Mouse (Mus musculus) midbrain, embryonic 11.5 days (tissue): ENCODE data around the gene Psmd5. TPM values are rescaled to one million over a fixed set of nuclear protein-coding genes. Genes with fewer than 3 reads are reported as not detected.
A peak's percentile ranks its signal among the peaks of the same experiment; 100 is the strongest.
"Not testable (repeated sequence)": the region's sequence is repeated elsewhere in the genome, so short reads cannot be mapped to it uniquely, and the experiment has no call there.

Experiments
- ATAC-seq: fragments of 200-750 bp; cut with Nextera tagmentation; 2 replicates; pipeline ENCODE4 v1.8.0; 2017; ENCODE audit warnings: moderate TSS enrichment, moderate library complexity; ENCODE audit not compliant: low FRiP score
- DNase-seq: peaks from one replicate; pipeline ENCODE4 v3.0.0; 2015; ENCODE audit warnings: low spot score; ENCODE audit errors: missing footprints
- H3K27ac ChIP-seq: fragments of 300-500 bp; sonication (generic); 2 replicates; pipeline ENCODE4 v1.5.1; 2014; ENCODE audit warnings: low read depth, low read length
- H3K27me3 ChIP-seq: fragments of 300-500 bp; sonication (generic); 2 replicates; pipeline ENCODE4 v1.6.1; 2014; ENCODE audit warnings: mild to moderate bottlenecking, low read length, moderate library complexity, mixed read lengths; ENCODE audit not compliant: control insufficient read depth, insufficient read depth
- H3K36me3 ChIP-seq: fragments of 300-500 bp; sonication (generic); 2 replicates; pipeline ENCODE4 v1.6.1; 2014; ENCODE audit warnings: mild to moderate bottlenecking, low read length, moderate library complexity, mixed read lengths; ENCODE audit not compliant: control insufficient read depth, insufficient read depth
- H3K4me1 ChIP-seq: fragments of 300-500 bp; sonication (generic); 2 replicates; pipeline ENCODE4 v1.6.1; 2014; ENCODE audit warnings: low read length; ENCODE audit not compliant: control insufficient read depth, insufficient read depth
- H3K4me2 ChIP-seq: fragments of 300-500 bp; sonication (generic); 2 replicates; pipeline ENCODE4 v1.6.1; 2014; ENCODE audit warnings: mild to moderate bottlenecking, moderate library complexity
- H3K4me3 ChIP-seq: fragments of 300-500 bp; sonication (generic); 2 replicates; pipeline ENCODE4 v1.5.1; 2014; ENCODE audit warnings: low read depth, low read length
- H3K9ac ChIP-seq: fragments of 300-500 bp; sonication (generic); 2 replicates; pipeline ENCODE4 v1.6.1; 2014; ENCODE audit warnings: low read length
- H3K9me3 ChIP-seq: fragments of 300-500 bp; sonication (generic); 2 replicates; pipeline ENCODE4 v1.6.1; 2016; ENCODE audit warnings: low read length; ENCODE audit not compliant: control insufficient read depth
- WGBS: fragments of 180-500 bp; shearing (Covaris S2); extraction: QIAGEN DNeasy Blood & Tissue Kit; methylation state at CpG from one replicate; pipeline ENCODE4 v1.1.7; 2014; 5-methylcytosine and 5-hydroxymethylcytosine counted together
- polyA plus RNA-seq: library from polyadenylated mRNA; unstranded; fragments of >200 nt; fragmentation: Nextera tagmentation; extraction: Ambion mirVana; gene quantifications from 2 replicates; pipeline ENCODE4 v1.2.1, GENCODE M21; 2014

The Psmd5 gene
- polyA plus RNA-seq, 1 experiment from 2014 or later = 122 TPM

DNA sequence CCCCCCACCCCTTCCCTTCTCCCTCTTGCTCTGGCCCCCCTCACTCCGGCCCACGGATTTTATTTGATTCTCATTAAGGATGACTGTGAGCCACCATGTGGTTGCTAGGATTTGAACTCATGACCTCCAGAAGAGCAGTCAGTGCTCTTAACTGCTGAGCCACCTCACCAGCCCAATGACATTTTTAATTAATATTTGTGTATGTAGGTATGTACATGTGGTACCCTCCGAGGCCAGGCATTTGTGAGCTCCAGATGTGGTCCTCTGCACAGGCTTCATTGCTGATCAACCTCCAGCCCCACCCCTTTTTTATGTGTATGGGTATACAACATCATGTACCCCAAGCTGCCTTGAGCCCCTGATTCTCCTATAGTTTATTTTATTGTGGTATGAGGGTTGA lies 71.0 kb downstream of the Psmd5 start:
- Histone ChIP-seq H3K4me1 (peaks cover 11% of the 10 kb centered on the region), H3K4me3 (no peak overlapping the region), H3K27ac (no peak overlapping the region), H3K36me3 (no peaks in the 10 kb centered on the region), H3K9me3 (no peaks in the 10 kb centered on the region), H3K4me2 (peak overlapping the region; percentile 70; the same call in 1 of the 2 replicates), H3K27me3 (no peaks in the 10 kb centered on the region), H3K9ac (no peak overlapping the region)
- 83% methylated on average over 3 of the region's 3 CpGs for WGBS
- DNase-seq = no peak
- ATAC-seq = no peak

DNA sequence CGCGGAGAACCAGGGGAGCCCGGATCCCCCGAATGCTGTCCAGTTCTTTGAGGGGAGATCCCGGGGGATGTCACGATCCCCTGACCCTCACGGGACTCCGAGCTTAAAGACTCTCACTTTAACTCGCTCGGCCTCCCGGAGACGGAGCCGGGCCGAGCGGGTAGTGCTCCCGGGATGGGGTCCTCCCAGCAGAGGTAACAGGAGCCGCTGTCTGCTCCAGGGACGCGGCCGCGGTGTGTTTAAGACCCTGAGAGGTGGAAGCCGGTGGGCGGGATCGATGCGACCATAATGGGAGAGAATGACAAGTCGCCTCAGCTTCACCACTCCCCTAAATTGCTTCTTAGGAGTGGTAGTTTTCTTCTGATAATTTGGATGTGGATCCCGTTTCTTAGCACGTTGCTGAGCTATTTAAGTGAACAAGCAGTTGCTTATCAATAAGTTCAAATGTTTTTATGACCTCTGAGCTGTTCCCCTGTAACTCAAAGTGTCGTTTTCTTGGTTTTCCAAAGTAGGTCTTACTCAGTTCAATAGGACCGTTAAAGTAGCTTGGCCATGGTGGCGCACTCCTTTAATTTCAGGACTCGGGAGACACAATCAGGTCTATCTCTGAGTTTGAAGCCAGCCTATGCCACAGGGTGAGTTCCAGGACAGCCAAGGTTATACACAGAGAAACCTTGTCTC lies 72.1 kb downstream of the Psmd5 start:
- WGBS = under 1% methylated on average over 26 of the region's 32 CpGs

DNA sequence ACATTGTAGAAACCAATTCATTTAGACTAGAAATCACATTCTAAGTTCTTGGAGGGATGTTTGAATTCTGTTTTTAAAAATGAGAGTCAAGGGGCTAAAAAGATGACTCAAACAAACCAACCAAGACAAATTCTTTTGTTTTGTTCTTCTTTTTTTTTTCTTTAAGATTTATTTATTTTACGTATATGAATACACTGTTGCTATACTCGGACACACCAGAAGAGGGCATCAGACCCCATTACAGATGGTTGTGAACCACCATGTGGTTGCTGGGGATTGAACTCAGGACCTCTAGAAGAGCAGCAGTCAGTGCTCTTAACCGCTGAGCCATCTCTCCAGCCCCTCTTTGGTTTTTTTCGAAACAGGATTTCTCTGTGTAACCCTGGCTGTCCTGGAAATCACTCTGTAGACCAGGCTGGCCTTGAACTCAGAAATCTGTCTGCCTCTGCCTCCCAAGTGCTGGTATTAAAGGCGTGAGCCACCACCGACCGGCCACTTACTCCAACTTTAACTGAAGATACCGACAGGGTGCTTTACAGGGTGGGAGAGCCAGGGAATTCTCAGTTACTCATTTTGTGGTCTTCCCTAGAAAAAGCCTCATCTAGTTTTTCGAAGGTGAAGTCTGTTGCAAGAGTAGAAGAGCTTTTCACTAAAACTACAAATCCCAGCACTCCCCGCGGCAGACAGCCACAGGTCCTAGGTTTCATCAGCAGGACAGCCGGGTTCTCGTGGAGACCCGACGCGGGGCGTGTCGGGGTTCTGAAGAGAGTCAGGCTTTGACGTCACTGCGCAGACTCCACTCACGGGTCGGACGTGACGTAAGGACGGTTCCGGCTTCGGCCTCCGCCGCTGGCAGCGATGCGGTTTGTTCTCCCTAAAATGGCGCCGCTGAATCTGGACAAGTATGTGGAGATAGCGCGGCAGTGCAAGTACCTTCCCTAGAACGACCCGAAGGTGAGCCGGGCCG lies 73.0 kb downstream of the Psmd5 start:
- Histone ChIP-seq H3K36me3 (no peaks in the 10 kb centered on the region), H3K9ac (peak overlapping the region; percentile 77), H3K27ac (peak overlapping the region; percentile 77), H3K9me3 (no peaks in the 10 kb centered on the region), H3K4me3 (peak overlapping the region; percentile 63), H3K27me3 (no peaks in the 10 kb centered on the region), H3K4me2 (no peak overlapping the region), H3K4me1 (peaks cover 11% of the 10 kb centered on the region)
- 4% methylated on average over 39 of the region's 39 CpGs for WGBS
- peak; percentile 99 for DNase-seq
- ATAC-seq = peak; percentile 96

More for the DNA sequence above, 72.1 kb downstream of the Psmd5 start:
- not testable (repeated sequence) for H3K9me3 ChIP-seq, H3K27me3 ChIP-seq, H3K36me3 ChIP-seq
- DNase-seq = peak; percentile 85
- Histone ChIP-seq H3K4me2 (peak overlapping the region; percentile 70), H3K9ac (peak overlapping the region; percentile 77), H3K4me3 (peak overlapping the region; percentile 63), H3K4me1 (peaks cover 11% of the 10 kb centered on the region), H3K27ac (peak overlapping the region; percentile 77)
- peak; percentile 65 for ATAC-seq

DNA sequence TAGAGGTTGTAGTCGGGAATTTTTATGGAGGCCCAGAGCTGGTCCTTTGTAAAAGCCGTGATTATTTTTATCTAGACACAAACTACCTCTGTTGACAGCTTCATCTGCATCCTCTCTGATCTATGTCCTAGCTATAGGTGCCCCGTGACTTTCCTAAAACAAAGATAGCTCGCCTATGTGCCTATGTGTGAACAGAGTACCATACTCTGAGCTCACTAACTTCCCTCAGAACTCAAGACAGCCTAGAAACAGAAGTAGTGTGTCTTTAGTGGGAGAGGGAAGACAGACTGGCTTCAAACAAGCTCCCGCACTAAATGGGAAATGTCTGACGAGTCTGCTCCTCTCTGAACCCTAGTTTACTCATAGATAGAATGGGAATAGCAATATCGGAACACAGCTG lies 74.4 kb downstream of the Psmd5 start:
- Histone ChIP-seq H3K27ac (no peak overlapping the region), H3K9ac (no peak overlapping the region), H3K9me3 (no peaks in the 10 kb centered on the region), H3K4me1 (peaks cover 11% of the 10 kb centered on the region), H3K4me3 (no peak overlapping the region), H3K36me3 (no peaks in the 10 kb centered on the region), H3K27me3 (no peaks in the 10 kb centered on the region), H3K4me2 (peak overlapping the region; percentile 78)
- ATAC-seq = no peak
- 79% methylated on average over 7 of the region's 7 CpGs for WGBS
- DNase-seq = no peak

Other genes starting within 250 kb of the Psmd5 start
- gene Gapvd1, start 119.7 kb downstream of the Psmd5 start, polyA plus RNA-seq = 102 and 104 TPM in 2 replicates
- gene Hspa5, start 103.0 kb downstream of the Psmd5 start, polyA plus RNA-seq = 846 and 849 TPM in 2 replicates
- 28.8 and 31.3 TPM in 2 replicates for gene Rabepk, start 75.1 kb downstream of the Psmd5 start, polyA plus RNA-seq
- 63.7 and 66.8 TPM in 2 replicates for gene Fbxw2, start 48.7 kb downstream of the Psmd5 start, polyA plus RNA-seq
- gene Gm34653, start 42.0 kb downstream of the Psmd5 start, polyA plus RNA-seq = not detected in 2 replicates
- 0.05 and 0.11 TPM in 2 replicates for gene Cutal, start 572 bp downstream of the Psmd5 start, polyA plus RNA-seq
- gene Phf19, start 39.1 kb upstream of the Psmd5 start, polyA plus RNA-seq = 3.9 and 4.0 TPM in 2 replicates
- gene Traf1, start 86.8 kb upstream of the Psmd5 start, polyA plus RNA-seq = 0.32 and 0.34 TPM in 2 replicates
- 0.26 and 0.57 TPM in 2 replicates for gene Hc, start 186.5 kb upstream of the Psmd5 start, polyA plus RNA-seq
- not detected in 2 replicates for gene AI182371, start 226.6 kb upstream of the Psmd5 start, polyA plus RNA-seq
- 32.8 and 36.6 TPM in 2 replicates for gene Cntrl, start 234.5 kb upstream of the Psmd5 start, polyA plus RNA-seq